Mouse (Mus musculus) left cerebral cortex, postnatal 10 days (tissue): ENCODE measurements around the gene Ahdc1. TPM values are rescaled to one million over a fixed set of nuclear protein-coding genes. Genes with fewer than 3 reads are reported as not detected.

Experiments used
- DNase-seq, 2 experiments: peaks; one replicate each; pipeline ENCODE4 v3.0.0; 2021 to 2022; ENCODE audit warnings: low spot score in 2 of 2, mixed read lengths in 1 of 2; ENCODE audit errors: extremely low spot score in 1 of 2
- intact Hi-C: fragments of 180-260 bp; cut with DNase I; formaldehyde crosslinking; loops from one replicate; pipeline ENCODE4 v1.15.1; 2025
- total RNA-seq, 2 experiments: library from RNA; stranded (reverse); gene quantifications; 2 replicates each; pipeline ENCODE4 v1.2.3; 2021

Ahdc1 gene
- total RNA-seq, 2 experiments from 2014 or later, result 70.0 to 71.1 TPM

GRCm38 (mm10) chr4:133060702-133061101 is 49.6 kb downstream of the Ahdc1 start:
- DNase-seq, result peak in 1 of 2 experiments; percentile 31
- intact Hi-C loops, result no loop called here

GRCm38 (mm10) chr4:133061798-133062197 is 50.7 kb downstream of the Ahdc1 start:
- peak in 1 of 2 experiments; percentile 33 for DNase-seq
- intact Hi-C loops, result no loop called here

GRCm38 (mm10) chr4:133062286-133062685 is 51.2 kb downstream of the Ahdc1 start:
- DNase-seq, result peak in 1 of 2 experiments; percentile 50

GRCm38 (mm10) chr4:133063203-133063602 is 52.1 kb downstream of the Ahdc1 start:
- intact Hi-C loops, result no loop called here
- peak in 1 of 2 experiments; percentile 22 for DNase-seq

More at GRCm38 (mm10) chr4:133062286-133062685, 51.2 kb downstream of the Ahdc1 start:
- intact Hi-C loops, result no loop called here

GRCm38 (mm10) chr4:133063799-133064198 is 52.7 kb downstream of the Ahdc1 start:
- peak in 1 of 2 experiments; percentile 24 for DNase-seq
- intact Hi-C loops, result no loop called here

- intact Hi-C loops, result no loop called here
- DNase-seq, result no peak
Observed at GRCm38 (mm10) chr4:133064791-133065190, 53.7 kb downstream of the Ahdc1 start.

GRCm38 (mm10) chr4:133065894-133066386 is 54.9 kb downstream of the Ahdc1 start:
- DNase-seq, result peak in 1 of 2 experiments; percentile 45
- intact Hi-C loops, result no loop called here

GRCm38 (mm10) chr4:133068400-133069138 is 57.5 kb downstream of the Ahdc1 start:
- intact Hi-C loops, result no loop called here
- peak in 1 of 2 experiments; percentile 47 for DNase-seq

- intact Hi-C loops, result no loop called here
- DNase-seq, result no peak
Observed at GRCm38 (mm10) chr4:133070388-133070787, 59.3 kb downstream of the Ahdc1 start.

GRCm38 (mm10) chr4:133070821-133071372 is 59.8 kb downstream of the Ahdc1 start:
- DNase-seq, result no peak
- intact Hi-C loops, result no loop called here

GRCm38 (mm10) chr4:133073192-133073591 is 62.1 kb downstream of the Ahdc1 start:
- intact Hi-C loops, result no loop called here
- DNase-seq, result no peak

- intact Hi-C loops, result no loop called here
Observed at GRCm38 (mm10) chr4:133074070-133074819, 63.2 kb downstream of the Ahdc1 start.

GRCm38 (mm10) chr4:133074894-133075572 is 64.0 kb downstream of the Ahdc1 start:
- peak; percentile 47 to 53 for DNase-seq
- intact Hi-C loops, result no loop called here

More at GRCm38 (mm10) chr4:133074070-133074819, 63.2 kb downstream of the Ahdc1 start:
- DNase-seq, result peak in 1 of 2 experiments; percentile 75

- intact Hi-C loops, result no loop called here
- DNase-seq, result no peak
Observed at GRCm38 (mm10) chr4:133078947-133079346, 67.9 kb downstream of the Ahdc1 start.

GRCm38 (mm10) chr4:133079416-133080113 is 68.5 kb downstream of the Ahdc1 start:
- intact Hi-C loops, result no loop called here

GRCm38 (mm10) chr4:133080862-133081261 is 69.8 kb downstream of the Ahdc1 start:
- no peak for DNase-seq
- intact Hi-C loops, result no loop called here

More at GRCm38 (mm10) chr4:133079416-133080113, 68.5 kb downstream of the Ahdc1 start:
- DNase-seq, result no peak

- DNase-seq, result no peak
- intact Hi-C loops, result no loop called here
Observed at GRCm38 (mm10) chr4:133082216-133082773, 71.2 kb downstream of the Ahdc1 start.
